Mouse (Mus musculus) 3T3-L1 (cell line): ENCODE measurements around the gene Nr1h3.

Experiments used
- DNase-seq: peaks from one replicate; pipeline ENCODE4 v3.0.0-alpha.2; 2015; ENCODE audit warnings: low read depth, low spot score

The Nr1h3 gene

GRCm38 (mm10) chr2:91186208-91186607 lies 16.4 kb downstream of the Nr1h3 start:
- DNase-seq, result no peak

DNA sequence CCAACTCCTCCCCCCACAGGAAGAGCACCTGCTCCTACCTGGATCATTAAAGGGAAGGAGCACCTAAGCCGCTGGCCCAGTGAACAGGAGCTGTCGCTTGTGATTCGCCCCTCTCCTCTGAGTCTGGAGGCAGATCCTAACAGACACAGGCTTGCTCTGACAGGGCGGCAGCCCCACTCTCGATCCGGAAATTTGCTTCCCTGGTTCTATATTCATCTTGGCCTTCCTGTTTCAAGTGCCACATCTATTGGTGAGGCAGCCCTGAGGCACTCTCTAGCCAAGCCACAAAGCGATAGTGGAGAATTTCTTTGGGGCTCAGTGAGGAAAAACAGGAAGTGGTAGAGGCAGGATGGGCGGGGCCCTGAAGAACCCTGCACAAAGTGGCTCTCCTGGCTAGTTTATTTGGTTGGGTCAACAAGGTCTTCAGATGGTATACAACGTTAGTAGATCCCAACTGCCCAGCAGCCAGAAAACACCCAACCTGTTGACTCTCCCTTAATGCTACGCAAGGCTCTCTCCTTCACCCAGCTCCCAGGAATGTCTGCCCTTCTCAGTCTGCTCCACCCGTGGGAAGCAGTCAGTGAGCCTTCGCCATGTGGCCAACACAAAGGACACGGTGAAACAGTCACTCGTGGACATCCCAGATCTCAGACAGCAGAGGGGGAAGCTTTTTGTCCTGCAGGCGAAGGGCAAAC lies 18.8 kb downstream of the Nr1h3 start, which contains the start of gene Madd:
Gene Madd, minus strand, starts transcription at position 127 of the 695 bp plus-strand sequence.
- DNase-seq, result peak; percentile 68

GRCm38 (mm10) chr2:91183148-91183513 lies 19.5 kb downstream of the Nr1h3 start:
- peak; percentile 97 for DNase-seq

DNA sequence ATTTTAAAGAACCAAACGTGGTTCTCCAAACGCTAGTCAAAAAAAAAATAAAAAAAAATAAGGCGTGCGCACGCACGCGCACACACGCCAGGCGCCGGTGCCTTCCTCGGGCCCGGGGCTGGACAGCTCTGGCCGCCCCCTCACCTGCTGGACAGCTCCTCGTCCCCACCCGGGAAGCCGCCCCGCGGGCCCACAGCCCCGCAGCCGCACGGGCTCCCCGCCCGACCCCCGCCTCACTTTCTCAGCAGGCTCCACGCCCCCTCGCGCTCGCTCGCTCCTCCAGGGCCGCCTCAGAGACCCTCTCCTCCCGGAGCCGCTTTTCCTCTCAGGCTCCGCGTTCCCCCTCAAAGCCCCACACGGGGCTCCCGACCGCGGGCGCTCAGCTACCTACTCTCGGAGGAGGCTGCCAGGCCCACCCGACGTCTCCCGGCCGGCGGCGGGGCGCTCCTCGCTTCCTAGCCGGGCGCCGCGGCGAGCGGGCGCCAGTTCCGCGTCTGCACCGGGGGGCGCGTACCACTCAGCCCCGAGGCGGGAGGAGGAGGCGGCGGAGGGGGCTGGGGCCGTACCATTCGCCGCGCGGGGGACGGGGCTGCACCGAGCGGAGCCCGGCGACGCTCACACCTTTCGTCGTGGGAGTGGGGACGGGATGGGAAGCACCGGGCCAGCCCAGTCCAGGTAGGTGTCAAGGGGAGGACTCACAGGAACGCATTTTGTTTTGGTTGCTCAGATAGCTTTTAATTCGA lies 20.1 kb downstream of the Nr1h3 start:
- DNase-seq, result peak; percentile 39

- no peak for DNase-seq
Observed at GRCm38 (mm10) chr2:91182016-91182404, 20.6 kb downstream of the Nr1h3 start.

DNA sequence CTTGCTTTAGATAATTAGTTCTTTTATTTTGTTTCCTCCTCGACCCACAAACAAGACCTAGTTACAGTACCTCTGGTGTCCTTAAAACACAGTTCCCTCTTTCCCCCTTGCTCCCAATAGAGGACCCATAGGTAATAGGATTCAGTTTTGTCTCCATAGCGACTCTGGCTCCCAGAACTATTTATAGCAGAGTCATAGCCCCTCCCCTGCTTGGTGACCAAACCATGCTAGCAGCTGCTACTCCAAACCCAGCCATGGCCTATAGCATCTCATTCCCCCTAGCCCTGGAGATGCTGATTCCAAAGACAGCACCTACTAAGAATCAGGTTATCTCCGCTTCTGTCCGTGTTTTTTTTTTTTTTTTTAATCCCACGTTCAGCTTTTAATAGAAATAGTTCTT lies 21.9 kb downstream of the Nr1h3 start:
- DNase-seq, result no peak

DNA sequence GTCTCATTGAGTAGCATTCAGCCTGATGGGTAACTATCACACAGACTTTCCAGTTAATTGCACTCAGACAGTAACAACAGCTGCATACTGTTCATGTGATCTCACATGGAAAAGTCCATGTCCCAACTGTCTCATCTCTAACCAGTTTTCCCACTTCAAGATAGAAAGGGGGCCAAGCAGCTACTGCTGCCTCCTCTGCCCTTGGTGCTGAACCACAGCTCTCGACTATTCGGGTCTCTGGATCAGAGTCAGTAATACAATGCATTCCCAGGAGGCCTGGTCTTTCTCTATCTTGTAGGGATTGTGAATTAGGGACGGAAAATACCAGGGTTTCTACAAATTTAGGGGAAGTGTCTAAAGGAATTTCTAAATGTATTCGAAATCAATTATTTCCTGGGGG lies 22.8 kb downstream of the Nr1h3 start:
- DNase-seq, result no peak

DNA sequence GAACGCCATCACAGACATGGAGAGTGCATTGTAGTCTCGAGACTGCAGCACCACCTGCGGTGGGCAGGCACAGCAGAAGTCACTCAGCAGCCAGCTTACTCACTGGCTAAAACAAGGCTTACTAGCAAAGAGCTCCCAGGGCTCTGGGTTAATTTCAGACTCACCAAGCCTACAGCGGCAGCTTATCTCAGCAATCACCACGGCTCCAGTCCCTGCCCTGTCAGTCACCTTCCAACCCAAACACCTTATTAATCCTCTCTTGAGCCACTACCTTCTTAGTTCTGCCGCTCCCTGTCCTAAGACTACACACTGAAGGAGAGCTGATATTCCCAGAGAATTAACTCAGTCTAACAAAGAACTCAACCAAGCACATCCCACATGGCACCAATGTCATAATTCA lies 26.4 kb downstream of the Nr1h3 start:
- DNase-seq, result no peak

GRCm38 (mm10) chr2:91175490-91175889 lies 27.1 kb downstream of the Nr1h3 start:
- DNase-seq, result no peak

GRCm38 (mm10) chr2:91169587-91170322 lies 32.9 kb downstream of the Nr1h3 start:
- DNase-seq, result no peak

DNA sequence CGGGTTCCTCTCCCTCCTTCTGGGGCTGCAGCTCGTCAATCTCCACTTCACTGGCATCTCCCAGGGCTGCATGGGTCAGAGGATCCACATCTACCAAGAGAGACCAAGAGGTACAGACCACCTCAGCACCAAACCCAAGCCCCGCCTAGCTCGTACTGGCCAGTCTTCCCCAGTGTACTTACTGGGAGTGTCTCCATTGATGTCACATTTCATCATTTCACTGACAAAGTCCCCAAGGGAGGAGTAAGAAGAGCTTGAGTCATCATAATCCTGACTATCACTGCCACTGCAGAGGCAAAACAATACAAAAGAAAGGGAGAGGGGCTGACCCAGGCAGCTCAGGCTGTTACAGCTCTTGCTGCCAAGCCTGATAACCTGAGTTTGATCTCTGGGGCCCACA lies 35.0 kb downstream of the Nr1h3 start:
- peak; percentile 45 for DNase-seq

- no peak for DNase-seq
Observed at GRCm38 (mm10) chr2:91164991-91165390, 37.6 kb downstream of the Nr1h3 start.

- no peak for DNase-seq
Observed at GRCm38 (mm10) chr2:91163532-91163931, 39.1 kb downstream of the Nr1h3 start.

- DNase-seq, result no peak
Observed at GRCm38 (mm10) chr2:91162952-91163351, 39.7 kb downstream of the Nr1h3 start.

DNA sequence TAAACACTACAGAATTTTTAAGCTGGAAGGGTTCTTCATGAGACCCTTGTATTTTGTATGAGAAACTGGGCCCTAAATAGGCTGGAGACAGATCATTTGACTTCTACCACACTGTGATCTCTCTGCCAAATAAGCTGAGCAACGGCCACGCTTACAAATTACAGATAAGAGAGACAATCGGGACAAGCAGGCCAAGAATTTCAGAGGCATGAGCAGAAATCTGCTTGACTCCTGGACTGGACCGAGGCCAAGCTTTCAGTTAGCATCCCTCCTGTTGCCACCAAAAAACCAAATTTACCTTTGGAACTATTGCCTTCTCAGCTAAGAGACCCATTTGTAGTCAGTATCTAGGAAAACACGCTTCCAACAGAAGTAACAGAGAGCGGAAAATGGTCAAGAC lies 42.0 kb downstream of the Nr1h3 start:
- no peak for DNase-seq

GRCm38 (mm10) chr2:91157002-91157752 lies 45.5 kb downstream of the Nr1h3 start:
- DNase-seq, result peak; percentile 21

DNA sequence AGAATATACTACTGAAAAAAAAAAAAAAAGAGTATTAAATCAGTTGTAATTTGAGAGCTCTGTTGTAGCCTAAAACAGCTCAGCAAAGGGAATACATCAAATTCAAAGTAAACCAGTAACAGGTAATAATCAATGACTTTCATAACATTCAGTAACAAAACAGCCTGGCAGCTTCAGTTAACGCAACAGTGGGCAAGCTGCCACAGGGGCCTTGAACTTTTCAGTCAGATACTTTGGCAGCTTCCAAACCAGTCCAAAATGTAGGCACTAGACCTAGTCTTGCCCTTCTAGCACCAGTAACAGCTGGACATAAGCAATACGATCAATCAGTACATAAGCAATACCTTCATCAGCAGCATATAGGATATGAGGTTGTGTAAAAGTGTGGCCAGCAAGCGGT lies 48.5 kb downstream of the Nr1h3 start:
- DNase-seq, result no peak

- DNase-seq, result no peak
Observed at GRCm38 (mm10) chr2:91152885-91153377, 49.7 kb downstream of the Nr1h3 start.

GRCm38 (mm10) chr2:91151331-91151730 lies 51.3 kb downstream of the Nr1h3 start:
- no peak for DNase-seq

DNA sequence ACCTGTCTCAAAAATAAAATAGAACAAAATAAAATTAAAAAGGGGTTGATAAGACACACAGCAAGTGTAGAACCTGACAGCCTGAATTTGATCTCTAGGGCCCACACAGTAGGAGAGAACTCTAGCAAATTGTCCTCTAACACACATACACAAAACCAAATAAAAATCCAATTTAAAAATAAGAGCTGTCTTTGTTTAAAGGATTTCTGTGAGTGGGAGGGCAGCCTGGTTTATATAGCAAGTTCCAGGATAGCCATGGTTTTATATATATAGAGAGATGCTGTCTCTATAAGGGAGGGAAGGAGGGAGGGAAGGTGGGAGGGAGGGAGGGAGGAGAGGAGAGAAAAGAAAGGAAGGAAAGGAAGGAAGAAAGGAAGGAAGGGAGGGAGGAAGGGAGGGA lies 54.5 kb downstream of the Nr1h3 start:
- no peak for DNase-seq

DNA sequence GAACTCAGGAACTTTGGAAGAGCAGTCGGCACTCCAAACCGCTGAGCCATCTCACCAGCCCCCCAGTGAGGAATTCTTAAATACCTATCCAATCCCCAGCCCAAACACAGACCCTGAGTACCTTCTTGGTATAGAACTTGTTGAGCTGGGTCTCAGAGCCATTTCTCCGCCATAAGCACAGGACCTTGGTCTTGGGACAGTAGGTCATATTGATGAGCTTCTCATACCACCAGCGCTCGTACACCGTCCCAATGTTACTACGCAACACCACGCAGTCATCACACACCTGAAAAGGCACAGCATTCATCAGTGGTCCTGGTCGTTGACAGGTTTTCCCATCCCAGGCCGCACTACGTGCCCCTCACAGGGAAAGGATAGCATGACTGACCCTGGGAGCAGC lies 59.2 kb downstream of the Nr1h3 start:
- no peak for DNase-seq

DNA sequence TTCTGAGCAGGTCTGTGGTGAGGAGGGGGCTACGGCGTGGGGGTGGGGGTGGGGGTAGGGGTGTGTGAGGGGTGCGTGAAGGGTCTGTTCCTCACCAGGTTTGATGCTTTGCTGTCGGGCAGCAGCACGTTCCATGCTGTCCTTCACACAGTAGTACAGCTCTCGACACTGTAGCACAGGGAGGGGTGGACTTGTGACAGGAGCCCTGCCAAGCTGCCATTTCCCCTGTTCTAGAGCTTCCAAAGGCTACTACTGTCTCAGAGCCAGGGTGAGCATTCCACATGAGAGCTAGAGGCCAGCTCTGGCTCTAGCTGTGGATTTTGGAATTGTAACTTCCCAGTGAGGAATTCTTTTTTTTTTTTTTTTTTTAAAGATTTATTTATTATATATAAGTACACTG lies 59.7 kb downstream of the Nr1h3 start:
- no peak for DNase-seq
